Mouse (Mus musculus) myocyte (in vitro differentiated cells): ENCODE results near the gene Olfr1420. TPM values are rescaled to one million over a fixed set of nuclear protein-coding genes. Genes with fewer than 3 reads are reported as not detected.
"Not testable (repeated sequence)": the region's sequence is repeated elsewhere in the genome, so short reads cannot be mapped to it uniquely, and the experiment has no call there.

ENCODE experiments used
- H3K27me3 ChIP-seq: one replicate; pipeline ENCODE4 v1.6.1; 2011; ENCODE audit not compliant: control insufficient read depth, insufficient read depth, insufficient read length
- H3K36me3 ChIP-seq: one replicate; pipeline ENCODE4 v1.6.1; 2011; ENCODE audit not compliant: control insufficient read depth, insufficient read depth
- H3K4me2 ChIP-seq: one replicate; pipeline ENCODE4 v1.6.1; 2011; ENCODE audit warnings: low read depth, control low read depth
- H3K4me3 ChIP-seq: one replicate; pipeline ENCODE4 v1.5.1; 2011; ENCODE audit warnings: mild to moderate bottlenecking, control low read depth, moderate library complexity
- H3K79me2 ChIP-seq: one replicate; pipeline ENCODE4 v1.6.1; 2011; ENCODE audit not compliant: control insufficient read depth, insufficient read depth
- H3ac ChIP-seq: one replicate; pipeline ENCODE4 v1.6.1; 2011; ENCODE audit not compliant: control insufficient read depth, insufficient read length
- CEBPB ChIP-seq: IDR thresholded peaks from 2 replicates; pipeline ENCODE4 v1.6.1; 2011; ENCODE audit warnings: mild to moderate bottlenecking, moderate library complexity; ENCODE audit not compliant: poor library complexity, insufficient read depth, severe bottlenecking
- E2F4 ChIP-seq: IDR thresholded peaks from one replicate; pipeline ENCODE4 v1.6.1; 2011; ENCODE audit warnings: mild to moderate bottlenecking, control low read depth, moderate library complexity; ENCODE audit not compliant: insufficient read depth
- MAX ChIP-seq: IDR thresholded peaks from one replicate; pipeline ENCODE4 v1.6.1; 2011; ENCODE audit warnings: low read depth, mild to moderate bottlenecking, control low read depth
- MYOD1 ChIP-seq, 3 experiments: IDR thresholded peaks; one replicate each; pipeline ENCODE4 v1.6.1; 2011; ENCODE audit warnings: control low read depth in 2 of 3, low read depth in 2 of 3, mild to moderate bottlenecking in 2 of 3, moderate library complexity in 1 of 3; ENCODE audit not compliant: insufficient read length in 2 of 3, control insufficient read depth in 1 of 3
- MYOG ChIP-seq, 3 experiments: IDR thresholded peaks; one replicate each; pipeline ENCODE4 v1.6.1; 2011; ENCODE audit warnings: control low read depth in 2 of 3, low read depth in 2 of 3, mild to moderate bottlenecking in 2 of 3; ENCODE audit not compliant: insufficient read length in 2 of 3, control insufficient read depth in 1 of 3, insufficient read depth in 1 of 3
- POLR2A ChIP-seq: IDR thresholded peaks from one replicate; pipeline ENCODE4 v1.6.1; 2011; ENCODE audit warnings: low read depth, mild to moderate bottlenecking, control low read depth, moderate library complexity; ENCODE audit not compliant: insufficient read length
- POLR2AphosphoS2 ChIP-seq: IDR thresholded peaks from one replicate; pipeline ENCODE4 v1.6.1; 2011; ENCODE audit warnings: low read depth, control low read depth; ENCODE audit not compliant: insufficient read length
- REST ChIP-seq: IDR thresholded peaks from one replicate; pipeline ENCODE4 v1.6.1; 2011; ENCODE audit warnings: mild to moderate bottlenecking, control low read depth, moderate library complexity; ENCODE audit not compliant: insufficient read depth, insufficient read length
- SRF ChIP-seq: IDR thresholded peaks from one replicate; pipeline ENCODE4 v1.6.1; 2011; ENCODE audit warnings: low read depth; ENCODE audit not compliant: control insufficient read depth, insufficient read length
- TCF12 ChIP-seq: IDR thresholded peaks from one replicate; pipeline ENCODE4 v1.6.1; 2011; ENCODE audit warnings: mild to moderate bottlenecking, control low read depth; ENCODE audit not compliant: poor library complexity, insufficient read depth, severe bottlenecking
- TCF3 ChIP-seq: IDR thresholded peaks from one replicate; pipeline ENCODE4 v1.6.1; 2011; ENCODE audit warnings: low read depth, control low read depth; ENCODE audit not compliant: insufficient read length
- USF1 ChIP-seq: IDR thresholded peaks from one replicate; pipeline ENCODE4 v1.6.1; 2011; ENCODE audit warnings: low read depth, mild to moderate bottlenecking, control low read depth, moderate library complexity
- polyA plus RNA-seq: library from polyadenylated mRNA; unstranded; fragments of >200 nt; fragmentation: generic; extraction: Trizol; gene quantifications from one replicate; pipeline ENCODE4 v1.2.1, GENCODE M21; 2012; ENCODE audit warnings: missing spikeins

Olfr1420 gene
- polyA plus RNA-seq, 1 experiment, result not detected

DNA sequence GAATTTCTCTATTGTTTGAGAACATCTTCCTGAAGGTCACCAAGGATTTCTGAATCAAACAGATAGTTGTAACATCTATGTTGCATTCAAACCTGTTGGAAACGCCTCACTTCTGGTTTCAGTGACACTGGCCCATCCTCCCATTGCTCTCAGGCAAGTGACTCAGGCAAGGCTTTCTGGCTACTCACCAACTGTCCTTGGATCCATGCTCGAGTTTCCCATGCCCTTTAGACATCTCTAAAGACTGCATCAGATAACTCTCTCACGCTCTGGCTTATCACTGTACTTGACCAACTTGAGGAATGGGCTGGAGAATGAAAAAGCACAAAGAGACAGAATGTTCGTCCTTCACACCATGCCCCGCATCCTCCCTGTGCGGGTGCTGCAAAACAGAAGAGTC is 29.9 kb upstream of the Olfr1420 start:
- Histone ChIP-seq H3K79me2 (no peaks in the 10 kb centered on the region), H3K36me3 (no peaks in the 10 kb centered on the region), H3K4me2 (no peak overlapping the region), H3K4me3 (no peak overlapping the region), H3K27me3 (no peaks in the 10 kb centered on the region), H3ac (no peak overlapping the region)
- no peak for TF ChIP-seq CEBPB
- no peak for TF ChIP-seq REST
- TF ChIP-seq TCF12, result no peak
- TF ChIP-seq E2F4, result no peak
- no peak for TF ChIP-seq USF1
- no peak for TF ChIP-seq MYOG (IDR thresholded peaks at IDR 0.05; ENCODE audit: control insufficient read depth in 1 of 3, insufficient read depth in 1 of 3, insufficient read length in 2 of 3, low read depth in 2 of 3)
- TF ChIP-seq POLR2A, result no peak
- no peak for TF ChIP-seq MYOD1 (IDR thresholded peaks at IDR 0.05; ENCODE audit: control insufficient read depth in 1 of 3, insufficient read length in 2 of 3, low read depth in 2 of 3)
- no peak for TF ChIP-seq TCF3
- no peak for TF ChIP-seq MAX
- no peak for TF ChIP-seq SRF
- TF ChIP-seq POLR2AphosphoS2, result no peak

DNA sequence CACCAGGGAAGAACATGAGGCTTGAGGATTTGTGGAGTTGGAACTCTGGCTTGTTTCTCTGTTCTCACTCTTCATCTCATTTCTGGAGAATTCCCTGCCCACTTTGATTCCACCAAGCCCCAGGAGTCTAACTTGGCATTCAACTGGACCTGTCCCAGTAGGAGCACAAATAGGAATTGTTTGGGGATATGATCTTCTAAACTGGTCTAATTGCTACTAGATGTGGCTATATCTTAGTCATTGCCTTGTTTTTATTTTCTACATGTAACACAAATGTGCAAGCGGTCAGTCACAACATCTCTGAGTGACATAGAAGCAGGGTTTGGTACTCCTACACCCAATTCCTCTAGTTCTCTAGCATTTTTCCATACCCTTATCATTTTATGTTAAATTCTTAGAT is 25.4 kb upstream of the Olfr1420 start, which contains the start of gene Olfr1418:
Gene Olfr1418, minus strand, starts transcription at position 101 of the 400 bp plus-strand sequence.
- H3K79me2 ChIP-seq, result no peaks in the 10 kb centered on the region
- no peak for TF ChIP-seq SRF
- no peak for TF ChIP-seq TCF12
- no peak for TF ChIP-seq MAX
- TF ChIP-seq REST, result no peak
- no peak for TF ChIP-seq POLR2AphosphoS2
- no peak for TF ChIP-seq USF1
- TF ChIP-seq CEBPB, result no peak
- no peak for TF ChIP-seq TCF3
- no peak for TF ChIP-seq MYOG (IDR thresholded peaks at IDR 0.05; ENCODE audit: control insufficient read depth in 1 of 3, insufficient read depth in 1 of 3, insufficient read length in 2 of 3, low read depth in 2 of 3)
- no peak within 1 kb of the TSS for H3K4me3 ChIP-seq
- no peaks in the 10 kb centered on the region for H3K27me3 ChIP-seq
- H3K4me2 ChIP-seq, result no peak within 1 kb of the TSS
- no peak within 1 kb of the TSS for H3ac ChIP-seq
- no peaks in the 10 kb centered on the region for H3K36me3 ChIP-seq

- Histone ChIP-seq H3K36me3 (no peaks in the 10 kb centered on the region), H3K79me2 (no peaks in the 10 kb centered on the region), H3K4me3 (no peak overlapping the region), H3K4me2 (no peak overlapping the region), H3K27me3 (no peaks in the 10 kb centered on the region), H3ac (no peak overlapping the region)
- TF ChIP-seq REST, result no peak
- TF ChIP-seq E2F4, result no peak
- no peak for TF ChIP-seq SRF
- TF ChIP-seq MYOD1 (IDR thresholded peaks at IDR 0.05; ENCODE audit: control insufficient read depth in 1 of 3, insufficient read length in 2 of 3, low read depth in 2 of 3), result no peak
- TF ChIP-seq USF1, result no peak
- TF ChIP-seq CEBPB, result no peak
- no peak for TF ChIP-seq TCF3
- no peak for TF ChIP-seq POLR2AphosphoS2
These were observed 18.5 kb upstream of the Olfr1420 start for GRCm38 (mm10) chr19:11867837-11868236.

DNA sequence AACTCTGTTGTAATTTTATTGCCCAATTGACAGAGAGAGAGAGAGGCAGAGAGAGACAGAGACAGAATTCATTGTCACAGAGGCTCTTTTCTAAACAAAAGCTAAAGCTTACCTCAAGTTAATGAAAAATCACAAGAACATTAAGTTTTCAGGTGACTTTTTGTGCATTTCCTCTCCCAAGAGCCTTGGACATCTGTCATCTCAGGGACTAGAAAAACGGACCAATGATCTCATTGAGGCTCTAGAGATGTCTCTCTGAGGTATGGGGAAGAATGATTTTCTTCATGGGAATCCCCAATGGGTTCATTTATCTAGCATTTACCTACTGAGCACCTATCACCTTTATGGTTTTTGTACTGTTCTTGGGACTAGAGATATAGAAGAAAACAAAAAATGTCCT is 11.4 kb upstream of the Olfr1420 start, which contains the start of gene Olfr1419:
Gene Olfr1419, minus strand, starts transcription at position 101 of the 400 bp plus-strand sequence.
- no peak for TF ChIP-seq POLR2A
- TF ChIP-seq MAX, result no peak
- no peak for TF ChIP-seq USF1
- TF ChIP-seq MYOG (IDR thresholded peaks at IDR 0.05; ENCODE audit: control insufficient read depth in 1 of 3, insufficient read depth in 1 of 3, insufficient read length in 2 of 3, low read depth in 2 of 3), result no peak
- TF ChIP-seq SRF, result no peak
- TF ChIP-seq POLR2AphosphoS2, result no peak
- no peak for TF ChIP-seq E2F4
- TF ChIP-seq REST, result no peak
- TF ChIP-seq TCF12, result no peak
- TF ChIP-seq MYOD1 (IDR thresholded peaks at IDR 0.05; ENCODE audit: control insufficient read depth in 1 of 3, insufficient read length in 2 of 3, low read depth in 2 of 3), result no peak
- no peak for TF ChIP-seq TCF3
- no peak for TF ChIP-seq CEBPB
- H3K36me3 ChIP-seq, result no peaks in the 10 kb centered on the region

DNA sequence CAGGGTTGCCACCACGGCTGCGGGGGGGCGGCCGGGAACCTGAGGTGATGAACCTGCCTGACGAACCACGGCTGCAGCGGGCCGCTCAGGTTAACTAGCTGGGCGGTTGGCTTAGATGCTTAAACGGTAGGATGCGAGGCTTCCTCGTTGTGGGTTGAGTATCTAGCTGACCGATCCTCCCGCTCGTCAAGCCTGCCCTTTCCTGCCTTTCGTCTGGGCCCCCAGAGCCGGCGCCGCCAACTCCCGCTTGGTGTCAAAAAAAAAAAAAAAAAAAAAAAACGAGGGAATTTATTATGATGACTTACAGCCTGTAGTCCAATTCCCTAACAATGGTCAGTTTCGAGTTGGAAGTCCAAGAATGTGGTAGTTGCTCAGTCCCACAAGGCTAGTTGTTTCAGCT is 8.0 kb upstream of the Olfr1420 start:
- not testable (repeated sequence) for H3K27me3 ChIP-seq, H3K79me2 ChIP-seq, H3K4me2 ChIP-seq, H3K4me3 ChIP-seq, H3ac ChIP-seq, H3K36me3 ChIP-seq

More for the DNA sequence above, 11.4 kb upstream of the Olfr1420 start, which contains the start of gene Olfr1419:
- Histone ChIP-seq H3K27me3 (no peaks in the 10 kb centered on the region), H3K4me3 (no peak within 1 kb of the TSS), H3ac (no peak within 1 kb of the TSS), H3K79me2 (no peaks in the 10 kb centered on the region), H3K4me2 (no peak within 1 kb of the TSS)
